Mouse (Mus musculus) lung, embryonic 14.5 days (tissue): ENCODE measurements around the gene Plekha4. TPM values are rescaled to one million over a fixed set of nuclear protein-coding genes. Genes with fewer than 3 reads are reported as not detected.
"Not testable (repeated sequence)": the region's sequence is repeated elsewhere in the genome, so short reads cannot be mapped to it uniquely, and the experiment has no call there.

Experiments used
- ATAC-seq: fragments of 200-750 bp; cut with Nextera tagmentation; 2 replicates; pipeline ENCODE4 v1.8.0; 2017; ENCODE audit warnings: mild to moderate bottlenecking, moderate TSS enrichment, moderate library complexity; ENCODE audit not compliant: insufficient read depth
- DNase-seq: peaks from one replicate; pipeline ENCODE4 v3.0.0-alpha.2; 2015
- H3K27ac ChIP-seq: fragments of 300-500 bp; sonication (generic); 2 replicates; pipeline ENCODE4 v1.5.1; 2014; ENCODE audit warnings: low read depth, mild to moderate bottlenecking, moderate library complexity
- H3K27me3 ChIP-seq: fragments of 300-500 bp; sonication (generic); 2 replicates; pipeline ENCODE4 v1.6.1; 2014; ENCODE audit warnings: low read length, control low read depth; ENCODE audit not compliant: insufficient read depth
- H3K36me3 ChIP-seq: fragments of 300-500 bp; sonication (generic); 2 replicates; pipeline ENCODE4 v1.6.1; 2014; ENCODE audit warnings: control low read depth; ENCODE audit not compliant: insufficient read depth
- H3K4me1 ChIP-seq: fragments of 300-500 bp; sonication (generic); 2 replicates; pipeline ENCODE4 v1.6.1; 2014; ENCODE audit warnings: antibody characterized with exemption, control low read depth; ENCODE audit not compliant: insufficient read depth
- H3K4me2 ChIP-seq: fragments of 300-500 bp; sonication (generic); 2 replicates; pipeline ENCODE4 v1.6.1; 2014; ENCODE audit warnings: mild to moderate bottlenecking
- H3K4me3 ChIP-seq: fragments of 300-500 bp; sonication (generic); 2 replicates; pipeline ENCODE4 v1.5.1; 2014; ENCODE audit warnings: low read depth, low read length
- H3K9ac ChIP-seq: fragments of 300-500 bp; sonication (generic); 2 replicates; pipeline ENCODE4 v1.6.1; 2014
- H3K9me3 ChIP-seq: fragments of 300-500 bp; sonication (generic); 2 replicates; pipeline ENCODE4 v1.6.1; 2016; ENCODE audit warnings: low read depth, low read length, control low read depth
- CTCF ChIP-seq: IDR thresholded peaks from 2 replicates; pipeline ENCODE4 v1.5.1; 2016; ENCODE audit warnings: antibody characterized with exemption, low read depth
- WGBS: fragments of 180-500 bp; shearing (Covaris S2); extraction: QIAGEN DNeasy Blood & Tissue Kit; methylation state at CpG from one replicate; pipeline ENCODE4 v1.1.7; 2014; 5-methylcytosine and 5-hydroxymethylcytosine counted together
- polyA plus RNA-seq: library from polyadenylated mRNA; unstranded; fragments of >200 nt; fragmentation: Nextera tagmentation; extraction: Ambion mirVana; gene quantifications from 2 replicates; pipeline ENCODE4 v1.2.1, GENCODE M21; 2014

The Plekha4 gene
- polyA plus RNA-seq = 1.9 and 2.1 TPM in 2 replicates

DNA sequence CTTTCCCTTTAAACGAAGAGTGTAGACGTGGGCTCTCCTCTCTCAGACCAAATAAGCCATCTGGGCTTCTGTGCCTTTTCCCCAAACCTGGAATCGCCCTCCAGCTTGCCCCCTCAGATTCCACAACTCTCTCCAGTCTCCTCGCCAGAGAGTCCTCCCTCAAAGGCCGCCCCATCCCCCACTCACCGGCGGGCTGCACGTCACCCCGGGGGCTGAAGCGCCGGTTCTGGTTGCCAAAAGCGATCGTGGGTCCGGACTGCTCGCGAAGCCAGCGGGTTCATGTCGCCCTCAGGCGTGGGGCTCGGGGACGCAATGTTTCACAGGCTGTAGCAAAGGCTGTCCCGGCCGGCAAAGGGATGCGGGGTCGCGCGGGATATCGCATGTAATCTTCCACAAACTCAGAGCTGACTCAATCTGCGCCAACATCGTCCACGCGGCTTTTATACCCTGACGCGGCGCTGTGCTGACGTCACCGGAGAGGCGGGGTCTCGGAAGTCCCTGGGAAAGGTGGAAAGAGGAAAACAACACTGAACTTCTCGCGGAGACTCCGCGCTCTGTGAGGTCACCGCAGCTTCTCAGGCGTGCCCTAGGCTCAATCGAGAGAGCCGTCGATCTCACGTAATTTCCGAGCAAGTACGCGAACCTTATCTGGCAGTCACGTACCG, at the start of gene Plekha4, which contains the start of gene Ppp1r15a:
Plekha4 (plus strand) TSS at position 522 of the 665 bp plus-strand sequence.
Ppp1r15a (minus strand) TSS at position 460 of the 665 bp plus-strand sequence.
- peak; percentile 77 for ATAC-seq
- peak within 1 kb of the TSS; percentile 93 for H3K4me2 ChIP-seq
- no peaks in the 10 kb centered on the region for H3K27me3 ChIP-seq
- H3K9ac ChIP-seq = peak within 1 kb of the TSS; percentile 92
- no peaks in the 10 kb centered on the region for H3K9me3 ChIP-seq
- H3K36me3 ChIP-seq = peaks cover 18% of the 10 kb centered on the region; the same call in 1 of the 2 replicates
- no peak for TF ChIP-seq CTCF
- H3K4me1 ChIP-seq = peaks cover 5% of the 10 kb centered on the region; the same call in 1 of the 2 replicates
- peak within 1 kb of the TSS; percentile 93 for H3K27ac ChIP-seq
- H3K4me3 ChIP-seq = peak within 1 kb of the TSS; percentile 84
- under 1% methylated on average over 54 of the region's 54 CpGs for WGBS
- peak; percentile 97 for DNase-seq

DNA sequence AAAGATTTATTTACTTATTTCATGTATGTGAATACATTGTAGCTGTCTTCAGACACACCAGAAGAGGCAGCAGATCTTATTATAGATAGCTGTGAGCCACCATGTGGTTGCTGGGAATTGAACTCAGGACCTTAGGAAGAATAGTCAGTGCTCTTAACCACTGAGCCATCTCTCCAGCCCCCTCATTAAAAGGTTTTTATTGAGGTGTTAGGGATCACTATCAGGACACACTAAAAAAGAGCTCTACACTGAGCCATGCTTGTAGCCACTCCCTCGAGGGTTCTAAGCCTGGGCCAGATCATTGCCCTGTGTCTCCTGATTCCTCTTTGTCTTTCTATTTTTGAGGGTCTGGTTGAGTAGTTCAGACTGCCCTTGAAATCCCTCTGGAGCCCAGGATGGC, 49.7 kb upstream of the Plekha4 start:
- no peak for DNase-seq
- Histone ChIP-seq H3K27ac (no peak overlapping the region), H3K36me3 (no peaks in the 10 kb centered on the region), H3K4me1 (no peaks in the 10 kb centered on the region), H3K27me3 (no peaks in the 10 kb centered on the region), H3K9ac (no peak overlapping the region), H3K4me3 (no peak overlapping the region), H3K9me3 (no peaks in the 10 kb centered on the region), H3K4me2 (no peak overlapping the region)
- TF ChIP-seq CTCF = no peak
- 49% methylated on average over 1 of the region's 1 CpGs for WGBS
- ATAC-seq = no peak

DNA sequence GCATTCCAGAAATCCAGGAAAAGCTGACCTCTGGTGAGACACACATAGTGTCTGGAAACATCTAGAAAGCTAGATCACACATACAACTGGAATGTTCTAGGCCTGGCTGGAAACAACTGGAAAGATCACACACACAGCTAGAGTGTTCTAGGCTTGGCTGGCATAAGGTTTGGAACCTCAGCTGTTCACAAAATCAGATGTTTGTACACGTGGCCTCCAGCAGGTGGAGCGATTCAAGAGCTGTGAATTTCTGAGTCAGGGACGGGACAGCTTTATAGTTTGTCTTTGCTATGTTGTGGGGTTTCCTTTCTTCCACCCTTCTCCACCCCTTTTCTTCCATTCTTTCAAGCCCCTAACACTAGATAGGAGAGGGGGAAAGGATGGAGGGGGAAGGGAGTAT, 49.1 kb upstream of the Plekha4 start:
- Histone ChIP-seq H3K4me1 (no peaks in the 10 kb centered on the region), H3K4me2 (no peak overlapping the region), H3K27me3 (no peaks in the 10 kb centered on the region), H3K27ac (no peak overlapping the region), H3K36me3 (no peaks in the 10 kb centered on the region), H3K9ac (no peak overlapping the region), H3K4me3 (no peak overlapping the region), H3K9me3 (no peaks in the 10 kb centered on the region)
- peak; percentile 73 for TF ChIP-seq CTCF
- peak; percentile 84 for DNase-seq
- WGBS = 8% methylated on average over 3 of the region's 3 CpGs
- no peak for ATAC-seq

DNA sequence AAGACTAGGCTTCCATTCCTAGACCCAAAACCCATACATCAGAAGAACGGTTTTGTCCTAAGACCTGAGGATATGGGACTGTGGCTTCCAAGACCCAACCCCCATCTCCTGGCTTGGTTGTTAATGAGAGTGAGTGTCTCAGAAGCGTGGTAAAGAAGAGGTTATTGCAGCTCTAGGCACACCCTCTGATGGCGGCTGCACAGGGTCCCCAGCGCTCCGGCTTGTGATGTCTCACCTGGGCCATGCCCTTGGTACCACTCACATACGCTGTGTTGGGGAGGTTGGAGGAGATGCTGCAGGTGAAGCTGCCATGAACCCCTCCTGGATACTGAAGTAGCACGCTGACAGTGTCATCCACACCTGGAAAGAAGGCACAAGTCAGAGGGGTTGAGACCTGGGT, 47.4 kb upstream of the Plekha4 start:
- ATAC-seq (no peak), DNase-seq (no peak)
- TF ChIP-seq CTCF = no peak
- H3K4me2 ChIP-seq = no peak overlapping the region
- H3K4me3 ChIP-seq = no peak overlapping the region
- H3K9me3 ChIP-seq = no peaks in the 10 kb centered on the region
- H3K27me3 ChIP-seq = no peaks in the 10 kb centered on the region
- no peak overlapping the region for H3K9ac ChIP-seq
- 93% methylated on average over 7 of the region's 7 CpGs for WGBS
- H3K36me3 ChIP-seq = no peaks in the 10 kb centered on the region
- H3K27ac ChIP-seq = no peak overlapping the region
- H3K4me1 ChIP-seq = no peaks in the 10 kb centered on the region

- H3K36me3 ChIP-seq, H3K4me2 ChIP-seq, H3K4me3 ChIP-seq, H3K9ac ChIP-seq, H3K9me3 ChIP-seq, DNase-seq, H3K27me3 ChIP-seq, ATAC-seq, H3K4me1 ChIP-seq, H3K27ac ChIP-seq: not testable (repeated sequence)
- 66% methylated on average over 3 of the region's 4 CpGs for WGBS
Measured at GRCm38 (mm10) chr7:45480310-45480709, 45.8 kb upstream of the Plekha4 start.

DNA sequence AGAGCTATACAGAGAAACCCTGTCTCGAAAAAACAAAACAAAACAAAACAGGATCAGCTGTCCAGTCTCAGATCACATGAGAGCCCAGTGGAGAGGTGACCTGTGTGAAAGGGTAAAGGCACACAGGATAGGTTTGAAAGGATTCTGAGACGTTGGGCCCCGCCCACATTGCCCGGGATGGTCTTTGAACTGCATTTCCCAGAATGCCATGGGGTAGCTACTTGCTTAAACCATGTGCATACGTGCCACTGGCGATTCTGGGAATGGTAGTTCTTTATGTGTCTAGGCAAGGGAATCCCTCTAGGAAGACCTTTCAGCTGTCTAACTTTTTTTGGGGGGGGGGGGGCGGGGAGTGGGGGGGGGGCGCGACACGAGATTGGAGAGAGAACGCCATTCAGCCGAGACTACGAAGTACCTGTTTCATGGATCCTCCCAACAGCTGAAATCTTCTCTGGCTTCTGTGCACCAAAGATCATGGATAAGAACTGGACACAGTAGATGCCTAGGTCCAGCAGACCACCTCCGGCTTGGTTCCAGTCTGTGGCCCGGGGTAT, 44.7 kb upstream of the Plekha4 start, which contains the start of gene Tulp2:
Tulp2 (plus strand) TSS at position 504 of the 554 bp plus-strand sequence.
- Histone ChIP-seq H3K4me1 (no peaks in the 10 kb centered on the region), H3K4me3 (no peak within 1 kb of the TSS), H3K27ac (no peak within 1 kb of the TSS), H3K36me3 (no peaks in the 10 kb centered on the region), H3K9me3 (no peaks in the 10 kb centered on the region), H3K27me3 (no peaks in the 10 kb centered on the region), H3K4me2 (no peak within 1 kb of the TSS), H3K9ac (no peak within 1 kb of the TSS)
- 57% methylated on average over 15 of the region's 15 CpGs for WGBS
- DNase-seq (peak; percentile 78), ATAC-seq (peak; percentile 62)
- no peak for TF ChIP-seq CTCF

DNA sequence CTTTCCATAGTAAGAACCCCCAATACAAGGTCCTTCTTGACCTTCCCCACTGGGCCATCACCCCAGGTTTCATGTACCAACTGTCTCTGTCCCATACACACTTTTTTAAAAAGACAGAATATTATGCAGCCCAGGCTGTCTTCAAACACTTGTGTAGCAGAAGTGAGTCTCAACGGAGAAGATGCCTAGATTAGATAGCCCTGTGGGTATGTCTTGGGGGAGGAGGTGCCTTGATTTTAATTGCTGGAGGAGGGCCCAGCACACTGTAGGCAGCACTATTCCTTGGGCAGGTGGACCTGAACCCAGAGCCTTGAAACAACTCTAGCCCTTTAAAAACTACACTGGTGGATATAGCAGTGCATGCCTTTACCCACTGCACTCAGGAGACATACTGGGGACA, 44.0 kb upstream of the Plekha4 start:
- no peak overlapping the region for H3K4me3 ChIP-seq
- ATAC-seq = no peak

GRCm38 (mm10) chr7:45484985-45485384, 41.1 kb upstream of the Plekha4 start:
- 89% methylated on average over 5 of the region's 5 CpGs for WGBS
- H3K4me3 ChIP-seq, H3K4me1 ChIP-seq, DNase-seq, H3K9me3 ChIP-seq, H3K36me3 ChIP-seq, H3K9ac ChIP-seq, H3K27me3 ChIP-seq, H3K4me2 ChIP-seq, H3K27ac ChIP-seq, ATAC-seq: not testable (repeated sequence)

More for the DNA sequence above, 44.0 kb upstream of the Plekha4 start:
- no peak for TF ChIP-seq CTCF
- no peak for DNase-seq
- WGBS = 83% methylated on average over 1 of the region's 1 CpGs
- no peaks in the 10 kb centered on the region for H3K36me3 ChIP-seq
- H3K4me2 ChIP-seq = no peak overlapping the region
- no peak overlapping the region for H3K9ac ChIP-seq
- no peak overlapping the region for H3K27ac ChIP-seq
- H3K9me3 ChIP-seq = no peaks in the 10 kb centered on the region
- H3K27me3 ChIP-seq = no peaks in the 10 kb centered on the region
- H3K4me1 ChIP-seq = no peaks in the 10 kb centered on the region
